Mouse (Mus musculus): ENCODE data around the gene Dnah2. TPM values are rescaled to one million over a fixed set of nuclear protein-coding genes. Genes with fewer than 3 reads are reported as not detected.

The Dnah2 gene
- polyA plus RNA-seq, 1 experiment from 2014 or later: 1.5 TPM

DNA sequence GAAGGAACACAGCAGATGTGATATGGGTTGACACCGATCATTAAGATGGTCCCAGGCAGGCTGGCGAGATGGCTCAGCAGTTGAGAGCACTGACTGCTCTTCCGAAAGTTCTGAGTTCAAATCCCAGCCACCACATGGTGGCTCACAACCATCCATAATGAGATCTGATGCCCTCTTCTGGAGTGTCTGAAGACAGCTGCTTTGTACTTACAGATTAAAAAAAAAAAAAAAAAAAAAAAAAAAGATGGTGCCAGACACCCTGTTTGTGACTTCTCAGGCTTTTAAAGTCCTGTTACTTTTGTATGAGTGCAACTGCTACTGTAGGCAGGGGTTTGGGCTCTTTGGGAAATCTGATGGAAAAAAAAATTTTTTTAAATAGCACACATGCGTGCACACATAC, 160.2 kb downstream of the Dnah2 start:
- Histone ChIP-seq H3K4me2 (ENCODE audit: low read depth, low read length) (no peak overlapping the region), H3K9me3 (replicated peaks; ENCODE audit: control insufficient read depth, low read length) (no peaks in the 10 kb centered on the region), H3K27ac (replicated peaks; ENCODE audit: low read depth, low read length) (no peak overlapping the region), H3K4me1 (ENCODE audit: control insufficient read depth, insufficient read depth, low read length) (no peaks in the 10 kb centered on the region; the same call in 1 of the 2 replicates), H3K27me3 (ENCODE audit: control insufficient read depth, insufficient read depth, low read length) (no peaks in the 10 kb centered on the region), H3K36me3 (replicated peaks; ENCODE audit: control insufficient read depth, insufficient read depth, low read depth, low read length) (no peaks in the 10 kb centered on the region), H3K4me3 (ENCODE audit: low read depth, low read length) (no peak overlapping the region), H3K9ac (replicated peaks; ENCODE audit: low read length) (no peak overlapping the region)
- WGBS: 97% methylated on average over 4 of the region's 4 CpGs
- no peak for ATAC-seq (replicated peaks; ENCODE audit: insufficient number of reproducible peaks, low FRiP score, low TSS enrichment, low read depth)
- no peak for DNase-seq (ENCODE audit: low spot score)

DNA sequence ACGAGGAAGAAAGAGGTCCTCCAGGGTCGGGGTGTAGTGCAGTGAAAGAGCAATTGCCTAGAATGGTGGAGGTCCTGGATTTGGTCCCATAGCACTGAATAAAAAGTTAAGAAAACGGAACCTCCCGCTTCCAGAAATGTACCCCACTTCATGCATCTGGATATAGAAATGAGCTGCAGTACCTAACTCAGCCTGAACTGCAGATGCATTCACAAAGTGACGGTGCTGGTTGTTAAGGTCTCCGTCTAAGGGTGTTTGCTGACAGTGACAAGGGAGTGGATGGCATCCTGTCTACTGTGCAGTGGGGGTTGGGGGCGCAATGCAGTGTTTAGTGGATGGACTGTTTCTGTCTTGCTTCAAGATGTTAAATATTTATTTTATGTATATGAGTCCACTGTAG, 162.2 kb downstream of the Dnah2 start:
- no peak overlapping the region for H3K4me2 ChIP-seq (ENCODE audit: low read depth, low read length)
- ATAC-seq (replicated peaks; ENCODE audit: insufficient number of reproducible peaks, low FRiP score, low TSS enrichment, low read depth) (no peak), DNase-seq (ENCODE audit: low spot score) (no peak)
- no peaks in the 10 kb centered on the region for H3K36me3 ChIP-seq (replicated peaks; ENCODE audit: control insufficient read depth, insufficient read depth, low read depth, low read length)
- H3K27ac ChIP-seq (replicated peaks; ENCODE audit: low read depth, low read length): no peak overlapping the region
- no peaks in the 10 kb centered on the region for H3K9me3 ChIP-seq (replicated peaks; ENCODE audit: control insufficient read depth, low read length)
- WGBS: 80% methylated on average over 7 of the region's 7 CpGs
- H3K9ac ChIP-seq (replicated peaks; ENCODE audit: low read length): no peak overlapping the region
- H3K4me3 ChIP-seq (ENCODE audit: low read depth, low read length): no peak overlapping the region
- H3K27me3 ChIP-seq (ENCODE audit: control insufficient read depth, insufficient read depth, low read length): no peaks in the 10 kb centered on the region
- no peaks in the 10 kb centered on the region; the same call in 1 of the 2 replicates for H3K4me1 ChIP-seq (ENCODE audit: control insufficient read depth, insufficient read depth, low read length)

DNA sequence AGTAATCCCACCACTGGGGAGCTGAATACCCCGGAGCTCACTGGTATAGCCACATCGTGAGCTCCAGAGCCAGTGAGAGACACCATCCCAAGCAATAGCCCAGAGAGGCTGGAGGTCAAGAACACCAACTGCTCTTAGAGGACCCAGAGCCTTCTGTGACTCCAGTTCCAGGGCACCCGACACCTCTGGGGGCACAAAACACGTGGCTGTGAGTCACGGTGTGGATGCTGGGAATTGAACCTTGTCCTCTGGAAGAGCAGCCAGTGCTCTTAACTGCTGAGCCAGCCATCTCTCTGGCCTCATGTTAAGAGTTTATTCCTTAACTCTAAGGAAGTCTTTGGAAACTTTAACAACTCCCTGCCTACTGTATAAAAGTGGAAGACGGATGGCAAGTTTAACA, 163.9 kb downstream of the Dnah2 start:
- H3K27ac ChIP-seq (replicated peaks; ENCODE audit: low read depth, low read length): no peak overlapping the region
- H3K9ac ChIP-seq (replicated peaks; ENCODE audit: low read length): no peak overlapping the region
- H3K4me2 ChIP-seq (ENCODE audit: low read depth, low read length): no peak overlapping the region
- no peaks in the 10 kb centered on the region; the same call in 1 of the 2 replicates for H3K4me1 ChIP-seq (ENCODE audit: control insufficient read depth, insufficient read depth, low read length)
- H3K4me3 ChIP-seq (ENCODE audit: low read depth, low read length): no peak overlapping the region
- H3K27me3 ChIP-seq (ENCODE audit: control insufficient read depth, insufficient read depth, low read length): no peaks in the 10 kb centered on the region
- ATAC-seq (replicated peaks; ENCODE audit: insufficient number of reproducible peaks, low FRiP score, low TSS enrichment, low read depth) (no peak), DNase-seq (ENCODE audit: low spot score) (no peak)
- WGBS: 78% methylated on average over 6 of the region's 6 CpGs
- no peaks in the 10 kb centered on the region for H3K9me3 ChIP-seq (replicated peaks; ENCODE audit: control insufficient read depth, low read length)
- H3K36me3 ChIP-seq (replicated peaks; ENCODE audit: control insufficient read depth, insufficient read depth, low read depth, low read length): no peaks in the 10 kb centered on the region

DNA sequence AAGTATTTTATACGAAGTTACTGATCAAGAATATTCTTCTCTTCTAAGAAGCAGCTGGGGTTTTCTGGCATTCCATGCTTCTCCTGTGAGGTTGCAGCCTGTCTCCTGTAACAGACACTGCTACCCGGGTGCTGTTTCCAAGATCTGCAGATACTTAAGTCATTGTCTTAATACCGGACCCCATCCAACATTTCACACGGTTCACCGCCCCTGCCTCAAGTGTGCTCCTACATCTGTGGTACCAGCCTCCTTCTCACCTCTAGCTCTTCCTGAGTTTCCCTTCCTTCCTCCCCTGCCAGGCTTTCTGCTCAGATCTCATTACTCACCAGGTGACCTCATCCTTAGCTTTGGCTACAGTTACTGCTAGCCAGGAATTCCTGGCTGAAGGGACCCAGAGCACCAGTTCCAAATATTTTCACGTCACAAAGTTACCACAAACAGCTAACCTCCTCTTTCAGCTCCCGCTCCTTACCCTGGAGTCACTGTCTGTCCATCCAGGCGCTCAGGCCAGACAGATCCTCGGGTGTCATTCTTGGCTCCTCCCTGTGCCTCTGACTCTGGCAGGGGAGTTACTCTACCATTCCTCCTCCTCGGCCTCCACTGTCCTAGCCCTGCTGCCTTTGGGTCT, 166.3 kb downstream of the Dnah2 start:
- DNase-seq (ENCODE audit: low spot score): no peak

DNA sequence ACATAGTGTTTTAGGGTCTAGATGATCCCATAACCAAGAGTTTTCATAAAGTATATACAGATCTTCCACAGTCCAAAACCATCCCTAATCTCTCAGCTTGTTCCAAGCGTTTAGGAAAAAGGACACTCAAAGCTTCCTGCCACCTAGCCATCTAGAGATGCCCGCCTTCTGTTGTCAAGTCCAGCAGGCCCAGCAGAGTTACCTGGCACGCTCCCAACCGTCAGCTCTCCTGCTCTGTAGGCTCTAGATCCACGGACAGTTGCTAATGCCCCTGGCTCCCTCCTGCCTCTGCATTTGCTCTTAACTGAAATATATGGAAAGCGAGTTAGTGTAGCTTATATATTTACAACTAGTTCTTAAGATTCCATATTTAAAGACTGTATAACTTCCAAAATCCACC, 167.6 kb downstream of the Dnah2 start:
- no peaks in the 10 kb centered on the region for H3K36me3 ChIP-seq (replicated peaks; ENCODE audit: control insufficient read depth, insufficient read depth, low read depth, low read length)
- 81% methylated on average over 6 of the region's 6 CpGs for WGBS
- no peak overlapping the region for H3K4me3 ChIP-seq (ENCODE audit: low read depth, low read length)
- H3K4me1 ChIP-seq (ENCODE audit: control insufficient read depth, insufficient read depth, low read length): no peaks in the 10 kb centered on the region
- no peak overlapping the region for H3K4me2 ChIP-seq (ENCODE audit: low read depth, low read length)
- H3K27me3 ChIP-seq (ENCODE audit: control insufficient read depth, insufficient read depth, low read length): no peaks in the 10 kb centered on the region
- no peak overlapping the region for H3K9ac ChIP-seq (replicated peaks; ENCODE audit: low read length)
- no peak for DNase-seq (ENCODE audit: low spot score)
- H3K9me3 ChIP-seq (replicated peaks; ENCODE audit: control insufficient read depth, low read length): no peaks in the 10 kb centered on the region
- no peak for ATAC-seq (replicated peaks; ENCODE audit: insufficient number of reproducible peaks, low FRiP score, low TSS enrichment, low read depth)
- no peak overlapping the region for H3K27ac ChIP-seq (replicated peaks; ENCODE audit: low read depth, low read length)

More for the DNA sequence above, 166.3 kb downstream of the Dnah2 start:
- Histone ChIP-seq H3K9ac (replicated peaks; ENCODE audit: low read length) (no peak overlapping the region), H3K36me3 (replicated peaks; ENCODE audit: control insufficient read depth, insufficient read depth, low read depth, low read length) (no peaks in the 10 kb centered on the region), H3K27me3 (ENCODE audit: control insufficient read depth, insufficient read depth, low read length) (no peaks in the 10 kb centered on the region), H3K4me1 (ENCODE audit: control insufficient read depth, insufficient read depth, low read length) (no peaks in the 10 kb centered on the region), H3K4me3 (ENCODE audit: low read depth, low read length) (no peak overlapping the region), H3K4me2 (ENCODE audit: low read depth, low read length) (no peak overlapping the region), H3K27ac (replicated peaks; ENCODE audit: low read depth, low read length) (no peak overlapping the region), H3K9me3 (replicated peaks; ENCODE audit: control insufficient read depth, low read length) (no peaks in the 10 kb centered on the region)
- no peak for ATAC-seq (replicated peaks; ENCODE audit: insufficient number of reproducible peaks, low FRiP score, low TSS enrichment, low read depth)
- 64% methylated on average over 10 of the region's 10 CpGs for WGBS

DNA sequence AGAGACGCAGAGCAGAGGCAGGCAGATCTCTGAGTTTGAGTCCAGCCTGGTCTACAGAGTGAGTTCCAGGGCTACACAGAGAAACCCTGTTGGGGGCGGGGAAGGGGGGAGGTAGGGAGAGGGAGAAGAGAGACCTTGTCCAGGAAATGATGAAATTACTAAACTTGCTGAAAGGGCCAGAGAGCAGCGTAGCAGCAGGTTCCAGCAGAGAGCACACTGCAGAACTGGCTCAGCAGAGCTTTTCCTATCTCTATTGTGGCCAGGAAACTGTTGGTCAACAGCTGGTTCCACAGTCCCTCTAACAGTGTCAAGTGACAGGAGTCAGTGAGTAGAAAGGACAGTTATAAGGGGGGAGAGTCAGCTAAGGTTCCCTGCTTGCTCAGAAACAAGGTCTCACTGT, 169.3 kb downstream of the Dnah2 start:
- ATAC-seq (replicated peaks; ENCODE audit: insufficient number of reproducible peaks, low FRiP score, low TSS enrichment, low read depth) (no peak), DNase-seq (ENCODE audit: low spot score) (no peak)
- Histone ChIP-seq H3K4me1 (ENCODE audit: control insufficient read depth, insufficient read depth, low read length) (no peaks in the 10 kb centered on the region), H3K27me3 (ENCODE audit: control insufficient read depth, insufficient read depth, low read length) (no peaks in the 10 kb centered on the region), H3K4me3 (ENCODE audit: low read depth, low read length) (no peak overlapping the region), H3K27ac (replicated peaks; ENCODE audit: low read depth, low read length) (no peak overlapping the region), H3K9ac (replicated peaks; ENCODE audit: low read length) (no peak overlapping the region), H3K9me3 (replicated peaks; ENCODE audit: control insufficient read depth, low read length) (no peaks in the 10 kb centered on the region), H3K4me2 (ENCODE audit: low read depth, low read length) (no peak overlapping the region), H3K36me3 (replicated peaks; ENCODE audit: control insufficient read depth, insufficient read depth, low read depth, low read length) (no peaks in the 10 kb centered on the region)
- WGBS: 83% methylated on average over 3 of the region's 3 CpGs

DNA sequence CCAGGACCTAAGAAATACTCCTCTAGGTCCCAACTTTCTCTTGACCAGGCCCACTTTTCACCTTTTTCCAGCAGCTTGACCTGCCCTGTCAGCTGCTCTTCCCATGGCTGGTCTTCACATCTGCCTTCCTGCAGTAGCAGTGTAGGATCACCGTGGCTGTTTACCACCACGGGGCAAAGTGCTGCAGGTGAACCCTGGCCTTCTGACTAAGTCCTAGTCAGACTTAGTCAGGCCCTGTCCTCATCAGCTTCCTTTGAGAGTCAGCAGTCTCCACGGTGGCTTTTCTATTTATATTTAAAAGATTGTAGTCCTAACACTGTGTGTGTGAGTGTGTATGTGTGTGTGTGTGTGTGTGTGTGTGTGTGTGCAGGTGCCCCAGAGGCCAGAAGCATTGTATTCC, 171.1 kb downstream of the Dnah2 start:
- no peaks in the 10 kb centered on the region for H3K4me1 ChIP-seq (ENCODE audit: control insufficient read depth, insufficient read depth, low read length)
- no peaks in the 10 kb centered on the region; the same call in 1 of the 2 replicates for H3K36me3 ChIP-seq (replicated peaks; ENCODE audit: control insufficient read depth, insufficient read depth, low read depth, low read length)
- H3K27me3 ChIP-seq (ENCODE audit: control insufficient read depth, insufficient read depth, low read length): no peaks in the 10 kb centered on the region
- H3K4me3 ChIP-seq (ENCODE audit: low read depth, low read length): no peak overlapping the region
- ATAC-seq (replicated peaks; ENCODE audit: insufficient number of reproducible peaks, low FRiP score, low TSS enrichment, low read depth): no peak
- H3K27ac ChIP-seq (replicated peaks; ENCODE audit: low read depth, low read length): no peak overlapping the region
- H3K9ac ChIP-seq (replicated peaks; ENCODE audit: low read length): no peak overlapping the region
- H3K4me2 ChIP-seq (ENCODE audit: low read depth, low read length): no peak overlapping the region
- no peak for DNase-seq (ENCODE audit: low spot score)
- WGBS: 72% methylated on average over 3 of the region's 3 CpGs
- H3K9me3 ChIP-seq (replicated peaks; ENCODE audit: control insufficient read depth, low read length): no peaks in the 10 kb centered on the region

DNA sequence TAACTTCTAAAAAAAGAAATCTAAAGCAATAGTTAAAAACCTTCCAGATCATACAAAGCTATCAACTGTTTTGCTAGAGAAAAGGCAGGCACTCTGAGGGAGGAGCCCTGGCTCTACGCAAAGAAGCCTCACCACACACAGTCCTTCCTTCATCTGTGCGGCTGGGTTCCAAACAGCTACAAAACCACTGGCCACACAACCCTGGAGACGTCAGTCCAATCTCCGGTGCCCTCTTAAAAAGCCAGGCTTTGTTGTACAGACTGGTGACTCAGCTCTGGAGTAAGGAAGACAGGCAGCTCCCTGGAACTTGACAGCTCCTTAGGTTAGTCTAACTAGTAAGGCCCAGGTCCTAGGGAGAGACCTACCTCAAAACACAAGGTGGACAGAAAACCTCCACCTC, 173.3 kb downstream of the Dnah2 start:
- H3K36me3 ChIP-seq (replicated peaks; ENCODE audit: control insufficient read depth, insufficient read depth, low read depth, low read length): no peaks in the 10 kb centered on the region; the same call in 1 of the 2 replicates
- H3K9ac ChIP-seq (replicated peaks; ENCODE audit: low read length): no peak overlapping the region
- H3K4me1 ChIP-seq (ENCODE audit: control insufficient read depth, insufficient read depth, low read length): no peaks in the 10 kb centered on the region
- DNase-seq (ENCODE audit: low spot score) (no peak), ATAC-seq (replicated peaks; ENCODE audit: insufficient number of reproducible peaks, low FRiP score, low TSS enrichment, low read depth) (no peak)
- H3K9me3 ChIP-seq (replicated peaks; ENCODE audit: control insufficient read depth, low read length): no peaks in the 10 kb centered on the region
- H3K27ac ChIP-seq (replicated peaks; ENCODE audit: low read depth, low read length): no peak overlapping the region
- WGBS: 90% methylated on average over 4 of the region's 4 CpGs
- no peaks in the 10 kb centered on the region for H3K27me3 ChIP-seq (ENCODE audit: control insufficient read depth, insufficient read depth, low read length)
- no peak overlapping the region for H3K4me2 ChIP-seq (ENCODE audit: low read depth, low read length)
- no peak overlapping the region for H3K4me3 ChIP-seq (ENCODE audit: low read depth, low read length)

Measured in embryonic facial prominence, embryonic 11.5 days (tissue).